Mouse (Mus musculus) NIH3T3 (cell line): ENCODE measurements at regions not wholly inside any gene's neighbourhood (a gene's known extent, or its start where the extent isn't known, plus 50 kb on each side); places are given as distances from the start of the nearest gene placed in this dataset.
A peak's percentile ranks its signal among the peaks of the same experiment; 100 is the strongest.

Experiments
- DNase-seq: peaks from one replicate; pipeline ENCODE4 v3.0.0-alpha.2; 2012; ENCODE audit warnings: low read depth

DNA sequence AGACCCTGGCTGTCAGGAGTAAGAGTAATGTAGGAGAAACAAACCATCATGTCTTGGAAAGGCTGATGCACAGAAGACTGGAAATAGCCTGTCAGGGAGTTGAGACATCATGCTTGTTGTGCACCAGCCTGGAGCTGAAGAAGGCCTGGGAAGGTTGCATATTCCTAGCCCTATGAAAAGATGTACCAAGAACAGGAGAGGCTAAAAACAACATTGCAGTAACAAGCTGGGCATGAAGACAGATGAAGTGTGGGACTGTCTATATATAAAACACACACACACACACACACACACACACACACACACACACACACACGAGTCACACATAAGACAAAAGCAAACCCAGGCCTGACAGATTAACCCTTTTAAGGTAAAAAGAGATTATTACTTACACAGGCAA is 185.1 kb upstream of the Tmem72 start:
- no peak for DNase-seq

DNA sequence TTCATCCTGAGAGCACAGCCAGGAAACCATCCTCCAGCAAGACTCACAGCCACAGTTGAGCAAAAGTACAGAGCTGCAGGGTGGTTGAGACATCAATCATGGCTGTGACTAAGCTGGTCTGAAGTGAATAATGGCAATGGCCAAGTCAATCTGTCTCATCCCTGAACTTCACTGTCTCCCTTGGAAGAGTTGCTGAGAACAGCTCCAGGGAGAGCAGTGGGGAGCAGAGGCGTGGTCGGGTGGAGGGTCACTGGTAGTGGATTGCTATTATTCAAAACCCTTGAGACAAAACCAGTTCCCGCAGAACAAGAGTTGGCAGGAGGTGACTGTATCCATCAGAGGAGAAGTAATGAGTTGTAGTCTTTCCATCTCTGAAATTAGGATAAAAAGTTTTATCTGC is 185.7 kb upstream of the Tmem72 start:
- DNase-seq: no peak

- DNase-seq: peak; percentile 51
Measured at GRCm38 (mm10) chr6:116906426-116907172, 189.9 kb upstream of the Tmem72 start.

GRCm38 (mm10) chr6:116910607-116911006 is 193.9 kb upstream of the Tmem72 start:
- no peak for DNase-seq

GRCm38 (mm10) chr6:116912161-116912560 is 195.4 kb upstream of the Tmem72 start:
- DNase-seq: no peak

GRCm38 (mm10) chr6:116914073-116914472 is 197.4 kb upstream of the Tmem72 start:
- DNase-seq: no peak

- DNase-seq: no peak
Measured at GRCm38 (mm10) chr6:116935024-116935423, 218.3 kb upstream of the Tmem72 start.

DNA sequence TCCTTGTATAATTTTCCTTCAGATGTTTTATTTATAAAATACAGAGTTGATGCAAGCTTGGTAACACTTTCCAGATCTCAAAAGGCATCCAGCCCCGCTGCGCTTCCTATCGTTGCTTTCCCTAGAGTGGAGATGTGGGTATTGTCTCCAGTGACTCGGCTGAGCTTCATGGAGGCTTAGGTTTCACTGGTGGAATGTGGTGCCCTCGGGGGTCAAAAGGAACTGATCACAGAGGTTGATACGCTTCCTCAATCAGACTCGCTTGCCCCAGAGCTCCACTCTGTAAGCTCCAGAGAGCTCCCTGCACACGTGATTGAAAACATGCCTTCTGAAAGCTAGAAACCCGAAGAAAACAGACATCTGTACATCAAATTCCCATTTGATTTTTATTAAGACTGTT is 224.9 kb upstream of the Tmem72 start:
- no peak for DNase-seq

DNA sequence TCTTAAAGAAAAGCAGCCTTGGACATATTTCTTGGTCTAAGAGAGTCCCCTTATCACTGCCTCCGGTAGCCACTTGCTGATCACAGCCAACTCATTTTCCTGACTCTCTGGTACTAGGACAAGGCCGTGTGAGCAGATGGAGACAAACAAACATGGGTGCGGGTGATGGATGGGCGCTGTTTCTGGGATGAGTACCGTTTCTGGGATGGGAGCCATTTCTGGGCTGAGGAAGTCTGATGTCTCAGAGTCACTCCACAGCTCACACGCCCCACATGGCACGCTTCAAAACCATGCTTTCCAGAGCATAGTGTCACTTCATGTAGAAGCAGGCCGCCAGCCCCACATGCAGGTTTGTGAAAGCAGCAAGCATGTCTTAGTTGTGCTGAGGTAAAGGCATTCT is 225.6 kb upstream of the Cxcl12 start:
- no peak for DNase-seq

- no peak for DNase-seq
Measured at GRCm38 (mm10) chr6:116946083-116946732, 222.1 kb upstream of the Cxcl12 start.

- no peak for DNase-seq
Measured at GRCm38 (mm10) chr6:116959611-116960010, 208.7 kb upstream of the Cxcl12 start.

- DNase-seq: no peak
Measured at GRCm38 (mm10) chr6:116960641-116961040, 207.7 kb upstream of the Cxcl12 start.

DNA sequence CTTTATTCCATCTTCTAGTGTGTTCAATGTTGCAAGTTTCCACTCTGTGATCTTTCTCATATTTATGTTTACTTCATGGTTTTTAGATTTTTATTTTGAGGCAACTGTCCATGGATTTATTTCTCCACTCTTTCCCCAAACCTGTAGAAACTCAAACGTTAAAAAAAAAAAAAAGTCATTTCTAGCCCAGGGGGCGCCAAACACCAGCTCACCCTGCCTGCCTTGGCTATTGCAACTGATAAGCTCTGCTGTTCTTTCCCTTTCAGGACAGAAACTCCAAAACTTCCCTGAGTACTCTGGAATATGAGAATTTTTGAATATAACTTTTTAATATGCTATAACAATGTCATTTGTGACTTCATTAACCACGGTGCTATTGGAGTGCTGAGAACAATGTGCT is 201.9 kb upstream of the Cxcl12 start:
- DNase-seq: peak; percentile 66

GRCm38 (mm10) chr6:116969381-116969910 is 198.9 kb upstream of the Cxcl12 start:
- DNase-seq: peak; percentile 49

DNA sequence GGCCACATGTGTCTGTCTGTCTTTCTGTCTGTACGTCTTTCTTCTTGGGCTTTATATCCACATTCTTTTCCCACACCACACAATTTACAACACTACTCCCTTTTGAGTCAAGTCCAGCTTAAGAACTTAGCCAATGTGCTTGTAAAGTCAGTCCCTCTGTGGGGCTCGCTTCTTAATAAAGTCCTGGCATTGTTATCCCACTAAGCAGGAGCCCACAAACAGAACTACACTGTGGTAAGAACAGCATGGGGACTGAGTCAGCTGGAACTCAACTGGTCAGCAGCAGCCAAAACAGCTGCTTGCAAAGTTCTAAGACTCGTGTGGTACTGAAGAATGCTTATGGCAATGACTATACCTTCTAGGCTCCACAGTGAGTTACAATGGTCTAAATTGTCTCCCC is 193.5 kb upstream of the Cxcl12 start:
- peak; percentile 58 for DNase-seq

GRCm38 (mm10) chr6:116980349-116980995 is 187.9 kb upstream of the Cxcl12 start:
- peak; percentile 48 for DNase-seq

DNA sequence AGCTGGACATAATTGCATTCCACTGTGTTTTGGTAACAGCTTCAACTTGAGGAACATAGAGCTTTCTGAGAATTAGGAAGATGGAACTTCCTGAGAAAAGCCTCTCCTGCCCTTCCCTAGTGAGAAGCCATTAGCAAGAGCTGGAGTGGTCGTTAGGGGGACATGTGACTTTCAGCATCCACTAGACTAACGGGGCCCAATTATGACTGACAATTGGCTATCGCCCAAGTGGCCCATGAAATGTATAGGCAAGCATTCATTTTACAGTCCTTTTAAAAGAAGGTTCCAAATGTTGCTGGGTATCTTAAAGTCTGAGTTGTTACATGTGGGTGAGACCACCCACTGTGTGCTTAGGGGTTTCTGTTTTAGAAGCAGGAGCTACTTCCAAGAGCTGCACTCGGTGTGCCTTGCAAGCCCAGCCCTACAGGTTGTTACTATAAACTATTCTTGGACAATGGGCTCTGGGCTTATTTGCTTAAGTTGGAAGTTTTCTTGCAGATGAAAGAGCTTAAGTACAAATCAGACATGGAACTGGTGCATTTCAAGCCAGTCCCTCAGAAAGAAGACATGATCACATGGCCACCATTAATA is 183.1 kb upstream of the Cxcl12 start:
- no peak for DNase-seq

GRCm38 (mm10) chr6:116986266-116987000 is 181.9 kb upstream of the Cxcl12 start:
- no peak for DNase-seq

- peak; percentile 51 for DNase-seq
Measured at GRCm38 (mm10) chr6:116987243-116987642, 181.1 kb upstream of the Cxcl12 start.

GRCm38 (mm10) chr6:116998948-116999682 is 169.2 kb upstream of the Cxcl12 start:
- DNase-seq: peak; percentile 38

DNA sequence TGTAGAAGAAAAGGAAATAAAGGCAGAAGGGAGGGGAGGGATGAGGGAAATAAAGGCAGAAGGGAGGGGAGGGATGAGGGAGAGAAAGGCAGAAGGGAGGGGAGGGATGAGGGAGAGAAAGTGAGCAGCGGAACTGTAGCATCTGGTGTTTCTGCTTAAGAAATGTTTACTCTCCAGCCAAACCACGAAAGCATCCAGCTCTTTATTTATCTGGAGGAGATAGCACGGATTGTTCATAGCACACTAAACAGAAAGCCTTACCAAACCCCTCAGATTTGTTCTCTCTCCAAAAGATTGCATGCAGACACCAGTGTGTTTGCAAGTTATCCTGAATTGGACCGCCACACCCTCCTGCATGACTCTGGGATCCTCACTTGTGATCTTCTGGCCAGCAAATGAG is 168.4 kb upstream of the Cxcl12 start:
- peak; percentile 56 for DNase-seq
